Mouse (Mus musculus) embryo, embryonic 11.5 days (tissue): ENCODE results near the gene Slc22a14.
A peak's percentile ranks its signal among the peaks of the same experiment; 100 is the strongest.
"Not testable (repeated sequence)": the region's sequence is repeated elsewhere in the genome, so short reads cannot be mapped to it uniquely, and the experiment has no call there.

Experiments
- DNase-seq: peaks from one replicate; pipeline ENCODE4 v3.0.0-alpha.2; 2012; ENCODE audit warnings: low read depth, low spot score

Slc22a14 gene

DNA sequence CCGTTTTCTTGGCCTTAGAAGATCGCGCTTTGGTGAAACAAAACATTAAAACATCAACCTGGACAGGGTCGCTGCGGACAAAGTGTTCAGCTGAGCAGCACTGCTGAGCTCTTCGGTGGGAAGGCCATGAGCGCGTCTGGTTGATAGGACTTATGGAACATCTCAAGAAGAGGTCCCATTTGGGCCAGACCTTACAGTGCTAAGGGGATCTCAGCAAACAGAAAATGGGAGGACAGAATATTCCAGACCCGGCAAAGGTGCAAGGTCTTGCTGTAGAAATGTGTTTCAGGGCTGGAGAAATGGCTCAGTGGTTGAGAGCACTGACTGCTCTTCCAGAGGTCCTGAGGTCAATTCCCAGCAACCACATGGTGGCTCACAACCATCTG is 42.1 kb downstream of the Slc22a14 start:
- no peak for DNase-seq

DNA sequence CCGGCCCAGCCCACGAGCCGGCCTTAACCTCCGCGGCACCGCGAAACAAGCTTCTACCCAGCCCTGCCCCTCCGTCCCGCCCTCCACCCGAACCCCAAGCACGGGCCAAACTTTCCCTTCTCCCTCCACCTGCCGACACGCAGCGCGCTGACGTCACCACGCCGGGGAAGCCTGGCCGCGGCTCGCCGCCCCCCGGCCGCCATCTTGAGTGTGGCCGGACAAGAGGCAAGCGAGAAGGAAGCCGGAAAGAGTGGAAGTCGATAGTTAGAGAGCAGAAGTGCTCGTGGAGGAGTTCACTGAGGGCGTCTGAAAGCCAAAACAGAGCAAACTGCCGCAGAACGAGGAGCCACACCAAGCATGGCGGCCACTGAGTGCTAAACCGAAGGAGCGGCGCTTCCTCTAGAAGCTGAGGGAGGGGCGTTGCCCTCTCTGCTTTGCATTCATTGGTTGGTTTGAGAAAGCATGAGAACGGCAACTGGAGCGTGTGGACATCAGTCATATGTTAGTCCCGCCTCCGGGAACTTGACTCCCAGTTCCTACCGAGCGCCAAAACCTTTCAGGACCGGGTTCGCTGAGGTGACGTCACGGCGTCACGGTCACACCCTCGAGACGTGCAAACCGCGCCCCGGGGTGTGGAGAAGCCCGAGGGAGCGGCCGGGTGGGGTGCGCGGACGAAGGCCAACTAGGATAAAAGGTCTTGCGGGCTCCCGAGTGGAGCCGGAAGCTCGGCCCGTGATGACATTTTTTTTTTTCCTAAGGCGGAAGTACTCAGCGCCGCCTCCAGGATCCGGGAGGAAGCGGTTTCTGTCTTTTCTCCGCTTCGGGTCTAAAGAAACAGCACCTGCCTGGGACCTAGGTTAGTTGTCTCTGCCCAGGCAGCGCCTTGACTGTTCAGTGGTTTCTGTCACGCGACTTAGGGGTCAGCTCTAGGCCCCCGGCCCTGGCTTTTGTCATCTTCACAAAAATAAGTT is 42.8 kb downstream of the Slc22a14 start, which contains the start of gene Oxsr1:
Gene Oxsr1 (minus strand): TSS at position 139 of the 971 bp plus-strand sequence.
- peak; percentile 98 for DNase-seq

DNA sequence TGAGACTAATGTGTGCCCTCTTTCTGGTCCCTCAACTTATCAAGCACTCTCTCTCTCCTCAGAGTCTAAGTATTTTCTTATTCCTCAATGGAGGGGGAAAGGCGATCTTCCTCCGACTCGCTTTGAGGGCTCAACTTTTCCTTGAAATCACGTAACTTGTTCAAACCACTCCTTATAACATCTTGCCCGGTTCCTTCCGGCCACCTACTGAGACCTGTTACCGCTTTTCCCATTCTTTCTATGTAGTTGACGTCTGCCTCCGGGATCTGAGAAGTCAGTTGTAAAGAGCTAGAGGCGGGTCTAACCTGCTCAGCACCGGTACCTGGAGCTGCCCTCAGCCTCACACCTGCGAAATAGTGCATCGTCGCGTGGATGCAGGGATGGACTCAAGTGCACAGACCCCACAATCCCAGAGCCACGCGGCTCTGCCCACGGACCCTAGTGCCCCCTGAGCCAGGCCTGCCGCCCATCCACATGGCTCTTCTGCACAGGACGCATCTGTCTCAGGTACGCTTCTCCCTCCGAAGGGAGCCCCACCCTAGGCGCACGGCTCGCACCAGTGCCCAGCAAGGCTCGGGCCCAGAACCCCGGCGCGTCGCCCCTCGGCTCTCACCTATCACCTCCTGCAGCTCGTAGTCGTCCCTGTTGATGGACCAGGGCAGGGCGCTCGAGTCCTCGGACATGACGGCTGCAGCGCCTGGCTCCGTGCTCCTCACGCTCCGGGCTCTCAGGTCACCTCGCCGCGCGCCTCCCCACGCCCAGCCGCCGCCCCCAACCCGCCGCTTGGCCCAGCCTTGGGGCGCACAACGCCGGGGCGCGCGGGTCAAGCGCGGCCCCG is 43.7 kb downstream of the Slc22a14 start:
- no peak for DNase-seq

DNA sequence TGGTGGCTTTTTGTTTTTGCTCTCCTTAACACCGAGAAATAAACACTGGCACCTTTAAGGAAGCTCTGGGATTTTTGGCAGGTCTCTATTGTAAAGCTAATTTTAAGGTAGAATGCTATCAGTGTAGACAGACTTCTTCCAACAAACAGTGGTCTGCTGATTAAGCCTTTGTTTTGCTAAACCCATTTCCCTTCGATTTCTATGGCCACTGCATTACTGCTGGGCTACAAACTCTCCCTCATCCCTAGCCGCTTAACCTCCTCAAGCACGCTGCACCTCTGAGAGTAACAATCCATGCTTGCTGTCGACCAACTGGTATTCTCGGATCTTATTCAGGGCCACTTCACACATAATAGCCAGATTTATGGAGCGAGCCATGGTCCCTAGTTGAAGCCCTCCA is 44.4 kb downstream of the Slc22a14 start:
- DNase-seq = no peak

DNA sequence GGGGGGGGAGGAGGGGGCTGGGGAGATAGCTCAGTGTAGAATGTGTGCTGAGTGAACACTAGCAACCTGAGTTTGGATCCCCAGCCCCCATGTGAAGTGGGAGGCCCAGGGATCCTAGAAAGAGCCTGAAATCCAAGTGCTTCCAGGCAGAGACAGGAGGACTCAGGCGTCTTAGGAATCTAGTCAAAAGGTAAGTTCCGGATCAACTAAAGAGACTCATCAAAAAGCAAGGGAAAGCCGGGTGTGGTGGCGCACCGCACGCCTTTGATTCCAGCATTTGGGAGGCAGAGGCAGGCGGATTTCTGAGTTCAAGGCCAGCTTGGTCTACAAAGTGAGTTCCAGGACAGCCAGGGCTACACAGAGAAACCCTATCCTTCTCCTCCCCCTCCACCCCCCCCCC is 44.9 kb downstream of the Slc22a14 start:
- no peak for DNase-seq

DNA sequence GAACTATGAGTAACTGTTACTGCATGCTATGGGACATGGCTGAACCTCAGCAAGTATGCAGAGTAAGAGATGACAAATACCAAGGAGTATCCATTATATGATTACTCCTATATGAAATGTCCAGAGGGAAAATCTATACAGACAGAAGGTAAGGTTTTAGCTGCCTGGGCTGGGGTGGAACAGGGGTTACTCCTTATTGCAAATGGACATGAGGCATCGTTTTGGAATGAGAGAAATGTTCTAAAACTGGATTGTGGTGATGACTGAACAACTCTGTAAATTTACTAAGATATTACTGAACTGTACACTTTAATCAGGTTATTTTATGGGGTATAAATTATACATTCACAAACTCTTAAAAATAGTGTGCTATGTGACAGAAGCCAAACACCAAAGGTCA is 46.5 kb downstream of the Slc22a14 start:
- no peak for DNase-seq

DNA sequence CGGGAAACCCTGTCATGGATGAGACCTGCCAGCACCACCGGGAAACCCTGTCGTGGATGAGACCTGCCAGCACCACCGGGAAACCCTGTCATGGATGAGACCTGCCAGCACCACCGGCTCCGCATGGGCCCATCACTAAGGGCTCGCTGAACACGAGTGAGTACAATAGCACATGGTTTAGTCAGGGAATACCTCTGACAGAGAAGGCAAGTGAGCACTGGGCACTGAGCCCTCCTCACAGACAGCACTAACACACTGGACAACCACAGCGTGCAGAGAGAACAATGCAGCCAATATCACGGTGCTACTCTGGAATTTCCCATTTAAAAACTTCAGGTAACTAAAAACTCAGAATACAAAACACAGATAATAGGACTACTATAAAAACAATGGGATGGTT is 52.3 kb downstream of the Slc22a14 start:
- no peak for DNase-seq

DNA sequence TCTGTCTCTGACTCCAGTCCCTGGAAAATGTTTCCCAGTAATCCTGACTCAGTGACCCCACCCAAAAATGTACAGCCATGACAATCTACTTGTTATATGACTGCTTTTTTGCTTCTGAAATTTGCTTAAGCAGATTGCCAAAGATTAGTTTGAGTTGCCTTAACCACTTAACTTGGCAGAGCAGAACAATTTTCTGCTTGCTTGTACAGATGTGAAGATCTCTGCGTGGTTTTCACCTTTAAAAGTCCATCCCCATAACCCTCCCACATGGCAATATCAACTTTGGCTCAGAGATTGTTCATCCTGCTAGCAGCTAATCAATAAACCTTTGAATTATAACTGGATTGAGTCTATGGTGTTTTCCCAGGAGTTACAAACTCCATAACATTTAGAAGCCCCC is 56.3 kb downstream of the Slc22a14 start:
- no peak for DNase-seq

DNA sequence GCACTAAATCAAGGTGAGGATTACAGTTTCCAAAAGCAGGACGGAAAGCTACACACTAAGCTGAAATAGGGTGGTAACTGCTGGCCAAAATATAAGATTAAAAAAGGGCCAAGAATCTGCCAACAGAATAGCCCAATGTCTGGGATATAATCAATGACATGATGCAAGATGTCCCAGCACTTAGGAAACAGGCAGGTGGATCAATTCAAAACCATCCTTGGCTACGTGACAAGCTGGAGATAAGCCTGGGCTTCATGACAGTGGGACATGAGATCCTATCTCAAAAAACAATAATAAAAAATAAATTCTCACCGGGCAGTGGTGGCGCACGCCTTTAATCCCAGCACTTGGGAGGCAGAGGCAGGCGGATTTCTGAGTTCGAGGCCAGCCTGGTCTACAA is 59.5 kb downstream of the Slc22a14 start:
- DNase-seq = no peak

DNA sequence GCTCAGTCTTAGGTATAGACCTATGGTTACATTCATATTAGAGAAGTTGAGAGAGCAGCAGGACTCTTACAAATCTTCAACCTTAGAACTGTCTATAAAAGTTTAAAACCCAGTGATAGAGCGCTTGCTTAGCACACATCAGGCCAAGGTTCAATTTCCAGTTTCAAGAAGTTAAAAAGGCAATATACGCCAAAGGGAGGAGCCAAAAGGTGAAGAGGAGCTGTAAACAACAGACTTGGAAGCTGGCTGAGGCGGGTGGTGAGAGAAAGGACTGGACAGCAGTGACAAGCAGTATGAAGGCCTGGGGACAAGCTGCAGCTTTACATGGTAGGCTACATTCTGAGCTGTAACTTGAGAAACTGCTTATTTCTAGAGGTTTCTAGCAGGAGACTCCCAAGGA is 66.8 kb downstream of the Slc22a14 start:
- no peak for DNase-seq

DNA sequence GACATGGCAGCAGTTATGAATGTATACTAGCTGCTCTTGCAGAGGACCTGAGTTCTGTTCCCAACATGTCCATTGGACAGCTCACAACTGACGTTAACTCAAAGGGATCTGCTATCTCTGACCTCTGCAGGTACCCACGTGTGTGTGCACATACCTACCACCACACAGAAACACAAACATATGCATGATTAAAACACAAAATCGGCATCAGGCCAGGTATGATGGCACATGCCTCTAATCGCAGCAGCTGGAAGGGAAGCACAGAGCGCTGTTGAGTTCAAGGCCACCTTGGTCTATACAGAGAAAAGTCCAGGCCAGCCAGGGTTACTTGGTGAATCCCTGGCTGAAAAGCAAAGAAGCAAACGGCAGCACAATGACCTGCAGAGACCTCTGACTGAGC is 67.7 kb downstream of the Slc22a14 start:
- DNase-seq = no peak

DNA sequence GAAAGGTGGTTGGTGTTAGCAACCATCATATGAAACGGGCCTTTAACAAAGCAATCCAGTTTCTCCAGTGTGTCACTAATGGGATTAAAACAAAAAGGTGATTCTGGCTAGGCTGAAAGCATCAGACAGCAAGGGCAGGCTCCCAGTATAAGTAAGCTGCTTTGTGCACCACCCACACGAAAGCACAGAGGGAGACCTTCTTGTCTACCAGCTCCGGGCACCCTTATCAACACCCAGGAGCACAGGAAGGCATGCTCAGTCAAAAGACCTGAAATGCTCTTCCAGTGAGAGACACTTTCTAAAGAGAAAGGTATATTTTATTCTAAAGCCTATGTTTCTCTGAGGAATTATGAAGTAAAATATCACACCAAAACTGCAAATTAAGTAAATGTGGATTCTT is 74.6 kb downstream of the Slc22a14 start:
- no peak for DNase-seq

DNA sequence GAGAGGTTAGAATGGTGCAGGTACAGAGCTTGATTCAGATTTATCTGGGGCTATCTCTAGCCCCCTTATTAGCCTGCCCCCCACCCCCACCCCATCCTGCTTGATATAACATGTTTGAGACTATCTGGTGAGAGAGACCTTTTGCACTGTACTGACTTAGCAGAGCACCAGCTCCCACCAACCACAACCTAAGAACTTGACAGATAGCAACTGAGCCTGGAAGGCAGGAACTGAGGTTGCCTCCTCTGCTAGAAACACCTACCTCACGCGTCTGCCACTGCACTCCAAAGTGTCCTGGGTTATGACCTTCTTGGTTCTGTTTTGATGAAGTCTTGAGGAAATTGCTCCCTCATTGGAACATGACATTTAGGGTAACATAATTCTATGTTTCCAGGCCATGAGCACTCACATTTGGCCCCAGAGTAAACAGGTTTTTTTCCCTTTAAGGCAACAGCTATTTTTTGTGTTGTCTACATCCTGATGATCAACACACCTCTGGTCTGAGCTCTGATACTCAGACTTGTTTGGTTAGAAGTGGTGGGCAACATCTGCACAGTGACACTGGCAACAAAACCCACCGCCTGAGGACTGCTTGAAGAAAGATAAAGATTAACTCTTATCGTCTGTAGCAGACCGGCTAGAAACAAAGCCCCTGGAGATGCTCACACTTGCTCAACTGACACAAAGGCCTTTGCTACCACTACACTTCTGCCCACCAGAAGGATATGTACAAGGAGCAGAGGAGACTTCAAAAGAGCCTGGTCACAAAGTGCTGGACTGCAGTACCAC is 84.3 kb downstream of the Slc22a14 start:
- DNase-seq = no peak

DNA sequence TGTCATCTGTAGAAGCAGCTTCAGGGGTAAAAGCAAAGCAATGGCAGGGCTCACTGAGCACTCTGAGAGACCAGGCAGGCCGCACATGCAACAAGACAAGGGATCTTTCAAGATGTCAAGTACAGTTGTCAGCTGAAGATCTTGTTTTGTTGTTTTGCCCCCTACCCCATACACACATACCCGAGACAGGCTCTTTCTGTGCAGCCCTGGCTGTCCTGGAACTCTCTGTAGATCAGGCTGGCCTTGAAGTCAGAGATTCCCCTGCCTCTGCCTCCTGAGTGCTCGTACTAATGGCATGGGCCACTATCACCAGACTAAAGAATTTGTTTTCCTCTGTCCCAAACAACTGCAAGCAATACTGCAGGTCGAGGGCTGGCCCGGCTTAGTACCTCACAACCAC is 87.3 kb downstream of the Slc22a14 start:
- no peak for DNase-seq

DNA sequence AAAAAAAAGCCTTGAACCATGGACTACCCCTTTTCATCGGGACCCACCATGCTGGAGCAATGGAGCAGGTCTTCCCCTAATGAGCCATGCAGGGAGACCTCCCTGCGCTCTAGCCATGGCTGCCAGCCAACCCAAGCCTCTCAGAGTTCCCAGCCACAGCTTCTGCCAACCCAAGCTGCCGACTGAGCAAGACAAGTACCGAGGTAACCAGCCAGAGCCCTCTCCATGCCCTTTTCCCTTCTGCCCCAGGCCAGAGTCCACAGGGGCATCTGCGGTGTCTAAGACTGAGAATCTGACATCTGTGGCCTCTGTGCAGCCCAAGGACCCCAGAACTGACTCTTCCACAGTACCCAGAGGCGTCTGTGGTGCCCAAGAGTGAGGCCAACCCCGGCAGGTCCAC is 89.0 kb downstream of the Slc22a14 start:
- DNase-seq = no peak

DNA sequence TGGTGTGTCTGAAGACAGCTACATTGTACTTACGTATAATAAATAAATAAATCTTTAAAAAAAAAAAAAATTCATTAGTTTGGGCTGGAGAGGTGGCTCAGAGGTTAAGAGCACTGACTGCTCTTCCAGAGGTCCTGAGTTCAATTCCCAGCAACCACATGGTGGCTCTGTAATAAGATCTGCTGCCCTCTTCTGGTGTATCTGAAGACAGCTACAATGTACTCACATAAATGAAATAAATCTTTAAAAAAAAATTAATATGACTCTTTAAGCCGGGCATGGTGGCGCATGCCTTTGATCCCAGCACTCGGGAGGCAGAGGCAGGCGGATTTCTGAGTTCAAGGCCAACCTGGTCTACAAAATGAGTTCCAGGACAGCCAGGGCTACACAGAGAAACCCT is 90.5 kb downstream of the Slc22a14 start:
- not testable (repeated sequence) for DNase-seq

DNA sequence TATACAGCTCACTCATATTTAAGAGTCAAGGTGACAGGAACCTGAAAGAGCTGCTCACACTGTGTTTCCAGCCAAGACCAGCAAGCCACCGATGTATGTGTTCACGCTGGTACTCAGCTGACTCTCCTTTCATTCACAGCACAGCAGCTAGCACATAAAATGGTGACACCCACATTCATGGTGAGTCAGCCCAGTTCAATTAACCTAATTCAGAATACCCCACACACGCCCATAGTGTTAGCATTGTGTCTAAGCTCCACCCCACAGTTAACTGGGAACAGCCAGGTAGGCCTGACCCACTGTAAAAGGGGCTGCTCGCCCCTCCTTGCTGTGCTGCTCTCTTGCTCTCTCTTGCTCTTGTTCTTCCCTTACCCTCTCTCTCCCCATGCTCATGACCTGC is 93.9 kb downstream of the Slc22a14 start:
- no peak for DNase-seq

DNA sequence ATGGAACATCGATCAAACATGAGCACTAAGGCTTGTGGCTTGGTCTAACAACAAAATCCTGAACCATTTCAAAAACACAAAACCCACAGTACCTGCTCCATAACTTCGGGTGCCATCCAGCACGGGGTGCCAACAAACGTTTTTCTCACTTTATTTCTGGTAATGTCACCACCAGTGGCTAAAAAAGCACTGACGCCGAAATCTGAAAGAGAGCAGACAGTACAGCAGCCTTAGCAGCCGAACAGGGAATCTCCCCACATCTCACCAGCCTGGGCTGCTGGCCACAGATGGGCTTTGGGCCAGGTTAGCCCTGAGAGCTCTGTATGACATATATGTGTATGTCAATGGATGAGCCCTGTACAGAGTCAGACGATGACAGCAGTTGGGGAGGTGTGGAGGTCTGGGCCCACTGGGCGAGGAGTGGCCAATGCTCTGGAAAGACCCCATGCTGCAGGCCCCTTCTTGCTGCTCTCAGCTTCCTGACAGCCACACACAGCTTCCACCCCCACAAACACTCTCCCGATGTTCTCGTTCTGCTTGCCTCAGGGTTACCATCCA is 96.7 kb downstream of the Slc22a14 start:
- DNase-seq = no peak

DNA sequence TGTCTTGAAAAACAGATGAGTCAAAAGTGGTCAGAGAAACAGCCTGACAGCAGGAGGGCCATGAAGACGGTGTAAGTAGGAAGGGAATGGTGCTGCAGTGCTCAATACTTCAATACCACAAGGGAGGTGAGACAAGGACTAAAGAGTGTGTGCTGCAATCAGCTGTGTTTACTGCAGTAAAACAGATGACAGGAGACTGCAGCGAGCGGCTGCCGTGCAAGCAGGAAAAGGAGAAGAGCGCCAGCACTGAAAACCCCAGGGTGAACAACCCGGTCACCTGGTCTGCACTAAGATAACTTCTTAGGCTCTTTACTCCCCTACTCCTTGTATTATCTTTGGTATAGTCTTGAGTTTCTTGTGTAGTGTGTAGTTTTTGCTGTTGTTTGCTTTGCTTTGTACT is 97.2 kb downstream of the Slc22a14 start:
- no peak for DNase-seq

DNA sequence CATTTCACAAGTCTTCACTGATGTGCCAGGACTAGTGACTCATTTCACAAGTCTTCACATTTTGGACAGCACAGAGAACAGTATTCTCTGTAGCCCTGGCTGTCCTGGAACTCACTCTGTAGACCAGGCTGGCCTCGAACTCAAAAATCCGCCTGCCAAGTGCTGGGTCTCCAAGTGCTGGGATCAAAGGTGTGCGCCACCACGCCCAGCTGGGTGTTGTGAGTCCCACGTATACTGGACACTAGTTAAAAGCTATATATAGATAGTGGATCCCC is 99.3 kb downstream of the Slc22a14 start:
- DNase-seq = not testable (repeated sequence)

DNA sequence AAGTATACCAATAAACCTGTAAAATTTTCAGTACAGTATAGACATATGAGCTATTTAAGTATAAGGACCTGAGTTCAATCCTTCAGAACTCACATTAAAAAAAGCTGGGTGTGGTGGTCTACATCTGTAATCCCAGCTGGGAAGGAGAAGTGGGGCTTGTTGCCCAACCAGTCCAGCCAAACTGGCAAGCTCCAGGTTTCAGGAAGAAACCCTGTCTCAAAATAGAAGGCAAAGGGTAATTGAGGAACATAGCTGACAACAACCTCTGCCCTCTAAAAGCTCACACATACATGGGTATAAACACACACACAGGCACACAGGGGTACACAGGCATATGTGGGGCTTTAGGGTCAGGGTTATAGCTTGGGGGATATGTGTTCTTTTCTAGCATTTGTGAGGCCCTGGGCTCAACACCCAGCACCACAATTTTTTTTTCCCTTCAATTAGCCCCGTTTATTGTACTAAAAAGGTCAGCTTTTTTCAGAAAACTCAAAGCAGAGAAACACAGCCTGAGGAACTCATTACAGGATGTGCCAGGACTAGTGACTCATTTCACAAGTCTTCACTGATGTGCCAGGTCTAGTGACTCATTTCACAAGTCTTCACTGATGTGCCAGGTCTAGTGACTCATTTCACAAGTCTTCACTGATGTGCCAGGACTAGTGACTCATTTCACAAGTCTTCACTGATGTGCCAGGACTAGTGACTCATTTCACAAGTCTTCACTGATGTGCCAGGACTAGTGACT is 99.8 kb downstream of the Slc22a14 start:
- DNase-seq = not testable (repeated sequence)
